Mouse (Mus musculus): Measurements from ENCODE around the gene Adra2a.
A peak's percentile ranks its signal among the peaks of the same experiment; 100 is the strongest.

Adra2a gene

GRCm38 (mm10) chr19:54043851-54044250 lies at the start of gene Adra2a:
Gene Adra2a, plus strand, starts transcription at chr19:54044151.
- DNase-seq = no peak

DNA sequence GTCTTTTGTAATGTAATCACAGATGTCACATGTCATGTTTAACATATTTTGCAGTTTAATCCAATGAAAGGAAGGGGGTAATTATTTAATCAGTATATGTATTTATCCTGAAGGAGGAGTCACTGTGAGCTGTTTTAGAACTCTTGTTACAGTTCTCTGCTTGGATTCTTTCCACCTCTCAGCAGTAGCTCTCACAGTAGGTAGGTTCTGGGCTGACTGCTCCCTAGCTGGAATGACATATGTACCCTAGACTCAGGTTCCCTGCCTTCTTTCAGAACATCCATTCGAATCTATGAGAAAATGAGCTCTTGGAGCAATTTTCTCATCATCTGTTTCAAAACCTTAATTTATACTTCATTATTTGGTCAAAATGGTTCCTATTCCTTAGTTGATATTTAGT lies 49.7 kb upstream of the Adra2a start:
- peak in 1 of 2 experiments; percentile 50 for DNase-seq

DNA sequence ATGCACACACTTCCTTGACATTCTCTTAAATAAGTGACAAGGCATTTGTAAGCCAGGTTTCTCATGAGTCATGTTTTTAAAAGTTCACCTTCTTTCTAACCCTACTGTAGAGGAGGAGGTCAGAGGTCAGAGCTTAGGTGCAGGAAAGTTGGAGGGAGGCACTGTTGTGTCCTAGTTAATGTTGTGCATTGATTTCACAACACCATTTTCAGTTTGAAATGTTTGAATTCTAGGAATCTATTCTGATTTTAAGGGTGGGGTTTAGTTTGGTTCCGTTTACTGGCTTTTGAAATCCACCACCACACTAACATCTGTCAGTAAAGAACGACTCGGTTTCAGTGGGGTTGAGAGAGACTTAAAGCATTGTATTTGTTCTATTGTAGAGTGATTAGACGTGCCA lies 33.0 kb upstream of the Adra2a start:
- DNase-seq = no peak

DNA sequence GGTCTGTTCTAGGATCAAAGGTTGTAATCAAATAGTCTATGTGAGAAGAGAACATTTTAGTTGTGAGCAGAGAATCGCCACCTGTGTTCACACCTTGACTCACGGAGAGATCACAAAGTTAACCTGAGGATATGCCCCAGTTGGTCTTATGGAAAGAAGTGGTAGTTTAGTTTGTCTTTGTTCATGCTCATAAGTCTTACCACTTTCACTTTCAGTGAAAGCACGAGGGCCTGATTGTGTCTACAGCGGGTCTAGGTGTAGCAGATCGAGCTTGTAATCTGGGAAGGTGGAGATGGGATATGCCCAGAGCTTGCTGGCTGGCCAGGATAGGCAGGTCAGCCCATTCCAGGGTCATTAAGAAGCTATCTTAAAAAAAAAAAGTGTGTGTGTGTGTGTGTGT lies 29.0 kb upstream of the Adra2a start:
- DNase-seq = no peak

GRCm38 (mm10) chr19:54015503-54015902 lies 28.4 kb upstream of the Adra2a start:
- DNase-seq = no peak

- DNase-seq = peak; percentile 33 to 45
These were observed 8.9 kb upstream of the Adra2a start for GRCm38 (mm10) chr19:54035100-54035499.

- DNase-seq = peak; percentile 37 to 46
These were observed 4.5 kb upstream of the Adra2a start for GRCm38 (mm10) chr19:54039441-54039840.

GRCm38 (mm10) chr19:54040356-54041028 lies 3.5 kb upstream of the Adra2a start:
- DNase-seq = peak; percentile 52 to 72

GRCm38 (mm10) chr19:54041029-54041367 lies 3.0 kb upstream of the Adra2a start:
- DNase-seq = peak in 1 of 2 experiments; percentile 46

DNA sequence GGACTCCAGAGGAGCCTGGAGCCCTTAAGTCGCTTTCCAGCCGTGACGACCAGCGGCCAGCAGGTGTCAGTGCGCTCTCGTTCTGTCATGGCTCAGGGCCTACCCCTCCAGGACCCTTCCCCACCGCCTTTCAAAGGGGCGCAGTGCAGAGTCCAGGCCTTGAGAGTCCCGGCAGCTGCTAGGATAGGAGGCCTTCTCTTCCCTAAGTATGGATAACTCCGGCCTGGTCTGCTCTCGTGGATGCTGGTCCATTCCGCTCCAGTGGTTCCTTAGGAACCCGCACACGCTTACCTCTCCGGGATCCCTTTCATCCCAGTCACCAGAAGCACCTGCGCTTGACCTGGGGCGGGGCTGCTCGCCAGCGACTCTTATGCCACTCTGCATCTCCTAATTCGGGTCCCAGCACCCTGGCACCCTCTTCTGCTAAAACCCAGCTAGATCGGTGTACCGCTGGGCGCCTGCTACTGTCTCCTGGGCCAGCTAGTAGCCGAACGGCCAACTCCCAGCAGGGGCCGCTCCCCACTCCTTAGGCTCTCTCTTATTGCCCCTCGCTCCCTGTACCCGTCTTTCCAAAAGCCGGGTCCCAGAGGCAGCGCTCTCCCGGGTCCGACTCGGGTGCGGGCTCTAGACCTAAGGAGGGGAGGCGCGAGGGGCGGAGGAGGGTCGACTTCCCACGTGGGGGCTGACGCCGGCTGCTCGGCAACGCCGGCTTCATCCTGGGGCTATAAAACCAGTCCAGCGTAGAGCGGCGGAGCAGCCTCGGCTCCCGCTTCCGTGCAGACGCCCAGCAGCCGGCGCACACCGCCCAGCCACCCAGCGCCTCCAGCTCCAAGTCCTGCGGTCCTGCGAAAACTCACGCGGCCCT lies 788 bp downstream of the Adra2a start:
- peak; percentile 84 to 89 for DNase-seq

DNA sequence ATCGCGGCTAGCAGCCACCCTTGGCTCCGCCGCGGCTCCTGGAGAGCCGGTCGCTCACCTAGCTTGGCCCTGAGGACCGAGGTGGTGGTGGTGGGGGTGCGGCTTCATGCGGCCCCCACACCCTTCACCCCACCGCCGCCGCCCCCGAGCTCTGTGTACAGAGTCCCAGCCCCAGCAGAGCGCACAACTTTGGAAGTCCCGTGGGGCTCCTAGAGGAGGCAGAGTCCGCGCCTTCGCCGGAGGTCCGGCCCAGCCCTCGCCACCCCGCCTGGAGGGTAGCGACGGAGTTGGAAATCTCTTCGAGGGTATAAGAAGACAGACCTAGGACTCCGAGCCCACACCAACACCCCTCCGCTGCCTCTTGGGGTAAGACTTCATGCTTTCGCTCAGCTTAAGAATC lies 1.5 kb downstream of the Adra2a start:
- peak; percentile 30 to 33 for DNase-seq

DNA sequence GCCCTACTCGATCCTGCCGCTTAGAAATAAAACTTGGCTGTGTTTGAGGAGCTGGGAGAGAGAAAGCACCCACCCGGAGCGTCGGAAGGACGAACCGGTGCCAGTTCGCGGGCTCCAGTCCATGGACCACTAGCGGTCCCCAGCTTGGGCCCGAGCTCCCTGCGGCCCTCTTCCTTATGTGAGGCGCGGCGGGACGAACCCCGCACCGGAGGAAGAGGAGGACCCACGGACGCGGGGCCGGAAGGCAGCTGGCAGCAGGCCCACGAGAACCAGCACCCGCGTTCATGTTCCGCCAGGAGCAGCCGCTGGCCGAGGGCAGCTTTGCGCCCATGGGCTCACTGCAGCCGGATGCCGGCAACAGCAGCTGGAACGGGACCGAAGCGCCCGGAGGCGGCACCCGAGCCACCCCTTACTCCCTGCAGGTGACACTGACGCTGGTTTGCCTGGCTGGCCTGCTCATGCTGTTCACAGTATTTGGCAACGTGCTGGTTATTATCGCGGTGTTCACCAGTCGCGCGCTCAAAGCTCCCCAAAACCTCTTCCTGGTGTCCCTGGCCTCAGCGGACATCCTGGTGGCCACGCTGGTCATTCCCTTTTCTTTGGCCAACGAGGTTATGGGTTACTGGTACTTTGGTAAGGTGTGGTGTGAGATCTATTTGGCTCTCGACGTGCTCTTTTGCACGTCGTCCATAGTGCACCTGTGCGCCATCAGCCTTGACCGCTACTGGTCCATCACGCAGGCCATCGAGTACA lies 2.2 kb downstream of the Adra2a start:
- DNase-seq = peak; percentile 29 to 47

- peak; percentile 24 to 28 for DNase-seq
These were observed 2.7 kb downstream of the Adra2a start for GRCm38 (mm10) chr19:54046684-54047070.

DNA sequence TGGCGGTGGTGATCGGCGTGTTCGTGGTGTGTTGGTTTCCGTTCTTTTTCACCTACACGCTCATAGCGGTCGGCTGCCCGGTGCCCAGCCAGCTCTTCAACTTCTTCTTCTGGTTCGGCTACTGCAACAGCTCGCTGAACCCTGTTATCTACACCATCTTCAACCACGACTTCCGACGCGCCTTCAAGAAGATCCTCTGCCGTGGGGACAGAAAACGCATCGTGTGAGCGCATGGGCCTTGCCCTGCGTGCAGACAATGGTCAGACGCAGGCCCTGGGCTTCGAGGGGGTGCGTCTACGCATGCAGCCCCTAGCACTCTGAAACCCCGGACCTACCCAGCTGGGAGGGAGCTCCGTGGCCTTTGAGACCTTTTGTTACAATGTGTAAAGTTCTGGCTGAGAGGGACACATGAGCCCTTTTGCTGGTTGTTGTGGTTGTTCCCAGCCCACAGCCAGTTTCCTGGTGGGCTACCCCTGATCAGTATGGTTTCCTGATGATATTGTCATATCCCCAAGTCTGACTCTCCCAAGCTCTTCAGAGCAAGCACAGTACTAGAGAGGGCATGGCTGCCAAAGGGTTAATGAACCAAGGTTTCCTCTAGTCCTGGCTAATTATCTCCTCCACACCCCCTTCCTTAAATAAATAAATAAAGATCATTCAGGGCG lies 3.6 kb downstream of the Adra2a start:
- DNase-seq = peak in 1 of 2 experiments; percentile 20

DNA sequence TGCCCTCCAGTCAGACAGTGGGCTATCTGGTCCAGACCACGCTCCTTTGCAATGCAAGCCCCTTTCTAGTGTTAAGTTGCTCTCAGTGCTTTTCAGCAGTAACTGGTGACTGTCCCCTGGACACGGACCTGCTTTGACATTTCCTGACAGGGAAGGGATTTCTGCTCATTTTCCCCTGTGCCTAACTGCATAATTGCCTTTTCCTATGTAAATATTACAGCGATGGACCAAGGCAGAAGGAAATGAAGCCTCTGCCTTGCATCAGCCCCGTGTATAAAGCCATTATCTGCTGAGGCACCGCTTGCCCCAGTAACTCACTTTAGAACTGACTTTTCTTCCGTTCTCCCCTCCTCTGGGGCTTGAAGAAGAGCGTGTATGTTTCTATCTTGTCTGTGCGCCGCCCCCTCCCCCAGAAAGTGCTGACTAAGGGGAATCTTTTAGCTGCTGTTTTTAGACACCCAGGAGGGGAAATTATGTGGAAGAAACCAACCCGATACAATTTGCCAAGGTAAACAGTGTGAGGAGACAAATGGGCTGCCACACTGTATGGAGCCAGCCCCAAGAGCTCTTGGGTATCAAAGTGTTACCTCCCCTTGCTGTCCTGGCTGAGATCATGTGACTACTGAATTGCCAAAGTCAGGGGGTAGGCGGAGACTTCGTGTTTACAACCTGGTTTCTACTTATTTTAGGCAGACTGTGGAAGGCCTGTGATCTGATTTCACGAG lies 4.4 kb downstream of the Adra2a start:
- DNase-seq = no peak

GRCm38 (mm10) chr19:54051651-54052050 lies 7.7 kb downstream of the Adra2a start:
- DNase-seq = no peak

DNA sequence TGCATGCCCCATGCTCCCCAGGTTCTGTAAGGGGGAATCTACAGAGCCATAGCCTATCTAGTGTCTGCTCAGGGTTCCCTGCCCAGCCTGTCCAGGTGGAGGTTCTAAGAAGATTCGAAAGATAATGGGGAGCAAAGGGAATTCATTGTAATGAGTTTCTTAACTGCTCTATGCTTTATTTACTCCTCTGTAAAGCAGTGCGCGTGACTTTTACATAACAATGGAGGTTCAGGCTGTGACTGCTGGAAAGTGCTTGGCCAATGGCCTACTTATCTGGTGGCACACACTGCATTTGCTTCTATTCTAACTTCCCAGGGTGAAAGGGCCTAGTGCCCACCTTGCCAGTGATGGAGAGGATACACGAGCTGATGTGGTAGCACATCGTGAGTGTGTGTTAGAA lies 11.9 kb downstream of the Adra2a start:
- no peak for DNase-seq

- no peak for DNase-seq
These were observed 24.5 kb downstream of the Adra2a start for GRCm38 (mm10) chr19:54068447-54068846.

DNA sequence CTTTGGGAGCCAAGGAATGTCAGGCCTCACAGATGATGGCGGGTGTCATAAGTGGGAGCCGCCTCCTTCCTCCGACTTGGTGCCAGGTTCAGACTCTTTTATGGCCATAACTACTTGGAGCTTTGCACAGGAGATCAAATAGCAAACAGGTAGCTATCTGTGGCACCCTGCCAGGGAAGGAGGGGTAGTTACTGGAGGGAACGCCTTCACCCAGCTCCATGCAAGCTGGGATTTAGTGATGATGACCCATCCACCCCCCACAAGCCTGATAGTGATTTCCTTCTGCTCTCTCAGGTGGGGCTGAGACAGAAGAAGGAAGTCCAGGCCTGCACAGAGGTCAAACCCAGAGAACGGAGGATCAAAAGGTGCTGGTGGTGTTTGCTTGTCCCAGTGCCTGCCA lies 26.6 kb downstream of the Adra2a start:
- DNase-seq = peak in 1 of 2 experiments; percentile 10

DNA sequence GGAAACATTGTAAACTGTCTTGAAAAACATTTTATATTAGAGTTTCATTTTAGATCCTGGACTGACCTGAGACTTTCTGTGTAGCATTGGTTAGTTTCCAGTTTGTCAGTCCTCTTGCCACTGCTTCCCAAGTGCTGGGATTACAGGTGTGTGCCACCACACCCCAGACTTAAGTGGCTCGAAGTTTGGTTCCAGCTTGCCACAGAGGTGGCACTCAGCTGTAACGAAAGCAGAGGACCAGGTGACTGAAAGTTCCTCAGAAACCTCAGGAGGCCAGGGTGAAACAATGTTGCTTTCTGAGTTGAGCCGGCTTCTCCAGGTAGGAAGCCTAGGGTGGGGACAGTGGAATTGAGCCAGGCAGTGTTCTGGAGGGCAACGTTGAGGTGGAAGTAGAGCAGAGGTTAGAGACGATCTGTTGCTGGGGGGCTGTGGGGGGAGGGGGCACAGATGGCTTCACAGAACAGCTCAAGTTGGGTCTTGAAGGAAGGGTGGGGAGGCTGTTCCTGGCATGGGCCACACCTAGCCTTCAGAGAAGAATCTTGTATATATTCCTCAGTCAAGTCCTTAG lies 28.4 kb downstream of the Adra2a start:
- DNase-seq = no peak
